Mouse (Mus musculus) kidney, embryonic 16.5 days (tissue): Measurements from ENCODE around the gene Masp1. TPM values are rescaled to one million over a fixed set of nuclear protein-coding genes. Genes with fewer than 3 reads are reported as not detected.
A peak's percentile ranks its signal among the peaks of the same experiment; 100 is the strongest.

Experiments
- ATAC-seq: fragments of 200-750 bp; cut with Nextera tagmentation; 2 replicates; pipeline ENCODE4 v1.8.0; 2017; ENCODE audit warnings: moderate TSS enrichment; ENCODE audit not compliant: low FRiP score, low TSS enrichment
- H3K27ac ChIP-seq: fragments of 300-500 bp; sonication (generic); 2 replicates; pipeline ENCODE4 v1.5.1; 2014; ENCODE audit warnings: low read length
- H3K27me3 ChIP-seq: fragments of 300-500 bp; sonication (generic); 2 replicates; pipeline ENCODE4 v1.6.1; 2014; ENCODE audit warnings: low read length, control low read depth, mixed read lengths; ENCODE audit not compliant: insufficient read depth
- H3K36me3 ChIP-seq: fragments of 300-500 bp; sonication (generic); 2 replicates; pipeline ENCODE4 v1.6.1; 2014; ENCODE audit warnings: low read length, control low read depth, mixed read lengths; ENCODE audit not compliant: insufficient read depth
- H3K4me1 ChIP-seq: fragments of 300-500 bp; sonication (generic); 2 replicates; pipeline ENCODE4 v1.6.1; 2014; ENCODE audit warnings: low read length, control low read depth, mixed read lengths; ENCODE audit not compliant: insufficient read depth
- H3K4me2 ChIP-seq: fragments of 300-500 bp; sonication (generic); replicated peaks from 2 replicates; pipeline ENCODE4 v1.6.1; 2014; ENCODE audit warnings: low read depth, low read length
- H3K4me3 ChIP-seq: fragments of 300-500 bp; sonication (generic); 2 replicates; pipeline ENCODE4 v1.5.1; 2014; ENCODE audit warnings: mild to moderate bottlenecking, low read length
- H3K9ac ChIP-seq: fragments of 300-500 bp; sonication (generic); replicated peaks from 2 replicates; pipeline ENCODE4 v1.6.1; 2014; ENCODE audit warnings: low read length
- H3K9me3 ChIP-seq: fragments of 300-500 bp; sonication (generic); 2 replicates; pipeline ENCODE4 v1.6.1; 2016; ENCODE audit warnings: low read length, control low read depth
- WGBS: fragments of 180-500 bp; shearing (Covaris S2); extraction: QIAGEN DNeasy Blood & Tissue Kit; methylation state at CpG from one replicate; pipeline ENCODE4 v1.1.7; 2014; 5-methylcytosine and 5-hydroxymethylcytosine counted together
- polyA plus RNA-seq: library from polyadenylated mRNA; unstranded; fragments of >200 nt; fragmentation: Nextera tagmentation; extraction: Ambion mirVana; gene quantifications from 2 replicates; pipeline ENCODE4 v1.2.1, GENCODE M21; 2015

Gene Masp1
- polyA plus RNA-seq, 1 experiment from 2014 or later = 8.0 TPM

GRCm38 (mm10) chr16:23500558-23500957, 20.1 kb downstream of the Masp1 start:
- 73% methylated on average over 5 of the region's 5 CpGs for WGBS
- ATAC-seq = no peak
- H3K4me1 ChIP-seq = peaks cover 23% of the 10 kb centered on the region

GRCm38 (mm10) chr16:23498691-23499131, 21.9 kb downstream of the Masp1 start:
- ATAC-seq = no peak
- Histone ChIP-seq H3K27me3 (no peaks in the 10 kb centered on the region), H3K9ac (no peak overlapping the region), H3K27ac (peak overlapping the region; percentile 31; the same call in 1 of the 2 replicates), H3K36me3 (no peaks in the 10 kb centered on the region), H3K4me3 (no peak overlapping the region), H3K4me1 (peaks cover 23% of the 10 kb centered on the region), H3K9me3 (no peaks in the 10 kb centered on the region), H3K4me2 (no peak overlapping the region)
- WGBS = 37% methylated on average over 7 of the region's 7 CpGs

More at GRCm38 (mm10) chr16:23500558-23500957, 20.1 kb downstream of the Masp1 start:
- Histone ChIP-seq H3K36me3 (no peaks in the 10 kb centered on the region), H3K9me3 (no peaks in the 10 kb centered on the region), H3K9ac (no peak overlapping the region), H3K27ac (no peak overlapping the region), H3K4me3 (no peak overlapping the region), H3K4me2 (no peak overlapping the region), H3K27me3 (no peaks in the 10 kb centered on the region)

- Histone ChIP-seq H3K4me1 (peaks cover 23% of the 10 kb centered on the region), H3K4me2 (no peak overlapping the region), H3K9ac (no peak overlapping the region), H3K27ac (no peak overlapping the region), H3K4me3 (no peak overlapping the region), H3K36me3 (no peaks in the 10 kb centered on the region), H3K27me3 (no peaks in the 10 kb centered on the region), H3K9me3 (no peaks in the 10 kb centered on the region)
- no peak for ATAC-seq
- 44% methylated on average over 1 of the region's 1 CpGs for WGBS
Observed at GRCm38 (mm10) chr16:23497881-23498280, 22.7 kb downstream of the Masp1 start.

- Histone ChIP-seq H3K27me3 (no peaks in the 10 kb centered on the region), H3K4me3 (no peak overlapping the region), H3K27ac (0 out of 2 replicates have a peak overlapping the region, but pooled peaks have one; percentile 17), H3K9ac (no peak overlapping the region), H3K36me3 (no peaks in the 10 kb centered on the region), H3K9me3 (no peaks in the 10 kb centered on the region), H3K4me2 (no peak overlapping the region), H3K4me1 (peaks cover 23% of the 10 kb centered on the region)
- ATAC-seq = peak; percentile 80
- 2% methylated on average over 3 of the region's 3 CpGs for WGBS
Observed at GRCm38 (mm10) chr16:23497440-23497839, 23.2 kb downstream of the Masp1 start.

- H3K4me2 ChIP-seq = no peak overlapping the region
- WGBS = 76% methylated on average over 8 of the region's 8 CpGs
- H3K9ac ChIP-seq = no peak overlapping the region
- H3K4me1 ChIP-seq = peaks cover 23% of the 10 kb centered on the region
- H3K27ac ChIP-seq = no peak overlapping the region
- no peak overlapping the region for H3K4me3 ChIP-seq
- ATAC-seq = no peak
- H3K27me3 ChIP-seq = no peaks in the 10 kb centered on the region
- no peaks in the 10 kb centered on the region for H3K36me3 ChIP-seq
- no peaks in the 10 kb centered on the region for H3K9me3 ChIP-seq
Observed at GRCm38 (mm10) chr16:23496245-23496924, 24.2 kb downstream of the Masp1 start.

- H3K27me3 ChIP-seq = no peaks in the 10 kb centered on the region
- 85% methylated on average over 4 of the region's 4 CpGs for WGBS
- ATAC-seq = no peak
Observed at GRCm38 (mm10) chr16:23492783-23493182, 27.8 kb downstream of the Masp1 start.

GRCm38 (mm10) chr16:23483292-23483691, 37.3 kb downstream of the Masp1 start:
- Histone ChIP-seq H3K4me2 (no peak overlapping the region), H3K9ac (no peak overlapping the region), H3K27ac (no peak overlapping the region), H3K36me3 (no peaks in the 10 kb centered on the region), H3K27me3 (no peaks in the 10 kb centered on the region), H3K4me3 (no peak overlapping the region), H3K9me3 (no peaks in the 10 kb centered on the region), H3K4me1 (no peaks in the 10 kb centered on the region)
- 80% methylated on average over 10 of the region's 10 CpGs for WGBS
- ATAC-seq = no peak

More at GRCm38 (mm10) chr16:23492783-23493182, 27.8 kb downstream of the Masp1 start:
- peaks cover 8% of the 10 kb centered on the region for H3K4me1 ChIP-seq
- no peak overlapping the region for H3K4me2 ChIP-seq
- H3K27ac ChIP-seq = no peak overlapping the region
- no peak overlapping the region for H3K4me3 ChIP-seq
- no peaks in the 10 kb centered on the region for H3K9me3 ChIP-seq
- H3K36me3 ChIP-seq = no peaks in the 10 kb centered on the region
- H3K9ac ChIP-seq = no peak overlapping the region

GRCm38 (mm10) chr16:23482846-23483245, 37.8 kb downstream of the Masp1 start:
- H3K27ac ChIP-seq = no peak overlapping the region
- ATAC-seq = no peak

GRCm38 (mm10) chr16:23482218-23482617, 38.4 kb downstream of the Masp1 start:
- 89% methylated on average over 3 of the region's 3 CpGs for WGBS
- Histone ChIP-seq H3K27ac (no peak overlapping the region), H3K36me3 (no peaks in the 10 kb centered on the region), H3K9ac (no peak overlapping the region), H3K4me2 (no peak overlapping the region), H3K27me3 (no peaks in the 10 kb centered on the region), H3K4me3 (no peak overlapping the region), H3K4me1 (no peaks in the 10 kb centered on the region), H3K9me3 (no peaks in the 10 kb centered on the region)
- ATAC-seq = no peak

More at GRCm38 (mm10) chr16:23482846-23483245, 37.8 kb downstream of the Masp1 start:
- Histone ChIP-seq H3K4me3 (no peak overlapping the region), H3K27me3 (no peaks in the 10 kb centered on the region), H3K4me1 (no peaks in the 10 kb centered on the region), H3K36me3 (no peaks in the 10 kb centered on the region), H3K9me3 (no peaks in the 10 kb centered on the region), H3K4me2 (no peak overlapping the region), H3K9ac (no peak overlapping the region)
- 93% methylated on average over 12 of the region's 12 CpGs for WGBS

GRCm38 (mm10) chr16:23479872-23480603, 40.6 kb downstream of the Masp1 start:
- no peak overlapping the region for H3K4me2 ChIP-seq
- no peaks in the 10 kb centered on the region for H3K36me3 ChIP-seq
- no peaks in the 10 kb centered on the region for H3K27me3 ChIP-seq
- no peak overlapping the region for H3K27ac ChIP-seq
- H3K4me1 ChIP-seq = no peaks in the 10 kb centered on the region
- no peak overlapping the region for H3K4me3 ChIP-seq
- ATAC-seq = no peak
- WGBS = 81% methylated on average over 7 of the region's 7 CpGs
- H3K9me3 ChIP-seq = no peaks in the 10 kb centered on the region
- H3K9ac ChIP-seq = no peak overlapping the region
